Mouse (Mus musculus): Measurements from ENCODE around the gene Pdlim7.
A peak's percentile ranks its signal among the peaks of the same experiment; 100 is the strongest.

Pdlim7 gene

DNA sequence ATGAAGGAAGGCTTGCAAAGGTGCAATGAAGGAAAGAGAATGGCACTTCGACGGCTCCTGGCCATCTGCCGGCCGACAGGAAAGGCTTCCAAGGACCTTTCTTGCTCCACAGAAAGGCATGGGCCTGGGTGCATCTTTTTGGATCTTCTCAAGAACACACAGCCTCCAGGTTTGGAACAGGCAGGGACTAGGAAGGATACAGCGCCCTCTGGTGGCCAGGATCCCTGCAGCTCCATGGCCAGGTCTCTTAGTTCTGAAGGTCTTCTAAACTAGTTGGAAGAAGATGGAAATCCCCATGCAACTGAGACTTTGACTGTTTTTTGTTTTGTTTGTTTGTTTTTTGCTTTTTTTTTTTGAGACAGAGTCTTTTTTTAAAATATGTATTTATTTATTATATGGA, 3.5 kb upstream of the Pdlim7 start:
- DNase-seq, result peak; percentile 94

GRCm38 (mm10) chr13:55513828-55514227, 352 bp upstream of the Pdlim7 start:
- peak in 1 of 2 experiments; percentile 26 for DNase-seq

DNA sequence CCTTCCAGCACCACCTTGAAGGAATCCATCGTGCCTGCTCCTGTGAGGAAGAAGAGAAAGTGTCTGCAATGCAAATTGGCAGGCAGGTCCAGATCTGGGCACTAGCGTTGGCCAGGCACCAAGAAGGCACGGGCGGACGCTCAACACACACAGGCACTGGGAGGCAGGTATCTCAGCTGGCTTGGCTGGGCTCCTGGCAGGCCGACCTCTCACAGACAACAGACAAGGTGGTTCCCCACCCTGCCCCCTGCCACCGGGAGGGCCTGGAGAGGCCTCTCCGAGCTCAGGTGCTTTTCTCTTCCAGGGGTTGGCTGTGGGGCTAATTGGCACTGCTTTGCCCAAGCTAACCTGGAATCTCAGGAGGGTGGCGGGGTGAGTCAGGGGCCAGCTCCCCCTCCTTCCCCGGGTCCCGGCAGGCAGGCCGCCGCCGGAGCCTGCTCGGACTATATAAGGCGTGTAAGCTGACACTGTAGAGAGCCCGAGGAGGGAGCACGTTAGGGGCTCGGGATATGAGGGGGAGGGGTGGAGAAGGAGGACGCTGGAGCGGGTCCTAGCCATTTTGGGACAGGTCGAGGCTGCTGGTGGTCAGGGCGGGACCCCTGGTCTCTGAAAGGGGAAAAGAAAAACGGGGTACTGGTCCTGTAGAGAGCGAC, 971 bp downstream of the Pdlim7 start:
- DNase-seq, result peak; percentile 35 to 37

GRCm38 (mm10) chr13:55511492-55511861, 2.0 kb downstream of the Pdlim7 start:
- DNase-seq, result no peak

- DNase-seq, result no peak
Observed at GRCm38 (mm10) chr13:55510668-55511491, 2.6 kb downstream of the Pdlim7 start.

GRCm38 (mm10) chr13:55510332-55510667, 3.2 kb downstream of the Pdlim7 start:
- DNase-seq, result no peak

- DNase-seq, result no peak
Observed at GRCm38 (mm10) chr13:55508531-55508930, 4.9 kb downstream of the Pdlim7 start.

DNA sequence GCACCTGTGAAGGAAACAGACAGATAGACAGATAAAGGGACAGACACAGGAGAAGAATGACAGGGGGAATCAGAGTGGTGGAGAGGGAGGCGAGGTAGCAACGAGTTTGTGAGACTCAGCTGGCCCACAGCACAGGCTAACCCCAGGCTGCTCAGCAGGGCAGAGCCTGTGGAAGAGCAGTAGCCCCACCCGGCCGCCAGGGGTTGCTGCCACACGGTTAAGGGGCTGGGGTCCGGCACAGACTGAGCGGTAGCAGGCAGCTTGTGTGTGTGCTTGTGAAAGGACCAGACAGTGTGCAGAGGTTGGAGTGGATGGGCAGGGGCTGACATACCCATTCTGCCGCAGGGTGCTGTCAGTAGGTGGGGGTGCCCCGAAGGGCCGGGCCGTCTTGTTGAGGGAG, 5.6 kb downstream of the Pdlim7 start:
- DNase-seq, result no peak

- DNase-seq, result no peak
Observed at GRCm38 (mm10) chr13:55506697-55507096, 6.8 kb downstream of the Pdlim7 start.

DNA sequence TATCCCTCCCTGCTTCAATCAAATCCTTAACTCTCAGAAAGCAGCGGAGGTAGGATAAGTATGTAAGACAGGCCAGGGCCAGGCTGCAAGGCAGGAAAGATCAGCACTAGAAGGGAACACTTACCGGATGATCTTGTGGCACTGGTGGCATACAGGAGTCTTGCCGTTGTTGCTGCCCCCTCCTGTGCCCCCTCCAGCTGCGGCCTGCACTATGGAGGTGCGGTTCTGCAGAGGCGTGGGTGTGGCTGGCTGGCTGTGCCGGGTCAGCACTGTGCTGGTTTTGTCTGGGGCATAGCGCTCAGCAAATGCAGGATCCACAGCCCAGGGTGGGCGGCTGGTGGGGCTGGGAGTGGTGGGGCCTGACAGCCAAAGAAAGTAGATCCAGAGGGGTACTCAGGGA, 7.7 kb downstream of the Pdlim7 start:
- DNase-seq, result no peak

GRCm38 (mm10) chr13:55504390-55504789, 9.1 kb downstream of the Pdlim7 start:
- DNase-seq, result no peak

DNA sequence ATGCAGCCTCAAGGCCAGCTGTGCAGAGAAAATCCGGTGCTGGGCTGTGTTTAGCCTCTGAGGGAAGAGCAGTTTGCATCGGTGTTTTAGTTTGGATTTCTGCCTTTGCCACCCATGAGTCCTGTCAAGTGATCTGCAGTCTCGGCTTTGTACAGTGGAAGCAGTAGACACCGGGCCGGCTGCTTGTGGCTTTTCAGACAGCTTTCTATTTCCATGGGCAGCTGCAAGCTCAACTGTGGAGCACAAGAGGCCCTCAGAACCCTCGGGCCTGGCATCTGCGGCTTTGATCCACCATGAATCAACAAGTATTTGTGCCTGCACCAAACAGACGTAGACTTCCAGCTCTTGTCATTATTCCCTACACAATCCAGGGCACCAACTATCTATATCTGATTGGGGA, 11.1 kb downstream of the Pdlim7 start:
- no peak for DNase-seq

DNA sequence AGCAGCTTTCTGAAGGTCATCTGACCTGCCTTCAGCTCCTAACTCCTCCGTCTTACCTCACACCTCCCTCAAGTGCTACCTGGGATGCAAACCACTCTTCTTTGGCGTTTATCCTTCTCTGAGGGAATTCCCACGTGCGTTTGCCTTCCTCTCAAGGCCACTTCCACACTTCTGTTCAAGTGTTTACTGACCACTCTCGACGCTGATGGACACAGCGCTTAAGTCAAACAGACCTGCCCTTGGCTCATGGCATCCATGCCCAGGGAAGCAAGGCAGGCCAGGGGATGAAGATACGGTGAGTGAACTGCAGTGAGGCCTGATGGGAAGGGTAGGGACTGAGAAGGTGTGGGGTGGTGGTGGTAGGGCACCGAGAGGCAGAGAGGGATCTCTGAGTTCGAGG, 12.9 kb downstream of the Pdlim7 start:
- DNase-seq, result no peak

- no peak for DNase-seq
Observed at GRCm38 (mm10) chr13:55498906-55499305, 14.6 kb downstream of the Pdlim7 start.

GRCm38 (mm10) chr13:55496661-55497060, 16.8 kb downstream of the Pdlim7 start:
- no peak for DNase-seq

GRCm38 (mm10) chr13:55495702-55496101, 17.8 kb downstream of the Pdlim7 start:
- DNase-seq, result no peak

DNA sequence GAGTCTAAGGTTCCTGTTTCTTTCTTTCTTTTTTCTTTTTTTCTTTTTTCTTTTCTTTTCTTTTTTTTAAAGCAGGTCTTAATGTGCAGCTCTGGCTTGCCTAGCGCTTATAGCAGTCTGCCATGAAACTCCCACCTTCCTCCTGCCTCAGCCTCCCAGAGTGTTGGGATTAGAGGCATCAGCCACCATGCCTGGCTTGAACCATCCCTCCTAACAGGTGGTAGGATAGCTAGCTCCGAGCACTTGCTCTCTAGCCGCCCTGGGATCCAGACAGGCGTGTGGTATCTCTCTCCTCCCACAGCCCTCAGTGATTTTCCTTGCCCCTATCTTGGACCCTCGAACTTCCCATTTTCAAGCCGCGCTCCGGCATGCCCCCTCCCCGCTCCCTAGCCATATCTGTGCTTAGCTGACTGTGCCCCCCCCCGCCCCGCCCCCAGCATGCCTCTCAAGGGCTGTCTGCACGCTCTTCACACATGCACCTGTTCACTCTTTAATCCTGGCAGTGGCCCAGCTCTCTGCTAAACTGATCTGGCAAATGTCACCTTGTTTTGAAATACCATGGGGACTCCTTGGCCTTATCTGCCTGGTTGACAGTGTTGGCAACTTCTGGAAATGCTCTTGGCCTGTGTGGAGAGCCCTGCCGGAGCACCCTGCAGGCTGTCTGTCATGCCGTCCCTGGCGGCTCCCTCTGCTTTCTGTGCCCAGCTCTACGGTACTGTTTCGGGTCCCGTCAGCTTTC, 18.4 kb downstream of the Pdlim7 start:
- DNase-seq, result no peak

DNA sequence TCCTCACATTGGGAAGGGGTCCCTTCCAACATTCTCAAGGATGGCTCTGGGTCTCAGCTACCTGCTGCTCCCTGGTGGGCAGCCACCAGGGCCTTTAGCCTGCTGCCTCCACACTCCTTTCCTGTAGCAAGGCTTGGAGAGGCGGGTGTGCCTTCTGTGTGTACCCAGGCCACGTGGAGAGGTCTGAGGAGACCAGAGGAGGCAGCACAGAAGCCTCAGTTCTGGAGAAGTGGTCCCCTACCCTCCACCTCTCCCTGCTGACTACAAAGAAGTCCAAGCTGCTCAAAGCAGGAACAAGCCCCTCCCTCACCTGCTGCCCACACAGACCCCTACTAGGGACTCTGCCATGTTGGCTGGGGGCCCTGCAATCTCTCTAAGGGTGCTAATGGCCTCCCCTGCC, 19.2 kb downstream of the Pdlim7 start:
- DNase-seq, result no peak

DNA sequence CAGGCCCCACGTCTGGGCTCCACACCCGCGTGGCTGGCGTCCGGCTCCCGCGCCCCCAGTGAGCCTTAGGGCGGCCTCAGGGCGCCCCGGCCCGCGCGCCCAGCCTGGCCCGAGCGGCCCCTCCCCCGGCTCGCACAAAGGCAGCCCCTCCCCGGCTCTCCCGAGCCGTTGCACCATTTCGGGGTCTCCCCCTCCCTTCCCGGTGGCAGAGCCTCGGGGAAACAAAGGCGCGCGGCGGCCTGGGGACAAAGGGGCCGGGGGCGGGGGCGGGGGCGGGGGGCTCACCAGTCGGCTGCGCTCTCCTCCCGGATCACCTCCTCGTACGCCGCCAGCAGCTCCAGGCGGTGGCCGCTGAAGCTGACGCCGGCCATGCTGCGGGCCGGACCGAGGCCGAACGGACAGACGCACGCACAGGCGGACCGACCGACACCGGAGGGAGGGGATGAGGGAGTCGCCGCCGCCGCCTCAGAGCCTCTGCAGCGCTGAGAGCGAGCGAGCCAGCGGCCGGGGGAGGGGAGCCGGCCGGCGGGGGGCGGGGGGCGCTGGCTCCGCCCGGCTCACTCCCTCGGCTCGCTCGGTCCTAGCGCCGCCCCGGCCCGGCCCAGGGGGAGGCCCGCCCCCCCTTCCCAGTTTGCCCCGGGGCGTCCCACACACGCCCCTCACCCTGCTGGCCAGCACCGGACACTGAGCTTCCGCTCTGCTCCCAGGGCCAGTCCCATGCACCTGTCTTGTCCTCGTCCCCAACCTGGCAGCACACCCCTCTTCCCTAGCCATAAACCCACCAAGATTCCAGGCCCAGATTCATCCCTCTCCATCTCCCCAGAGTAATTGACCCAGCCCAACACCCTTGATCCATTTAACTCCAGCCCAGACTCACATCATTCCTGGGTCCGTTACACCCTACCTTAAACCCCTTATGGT, 25.6 kb downstream of the Pdlim7 start, which contains the start of gene Dbn1:
Gene Dbn1, minus strand, starts transcription at position 534 of the 921 bp plus-strand sequence.
- no peak for DNase-seq

GRCm38 (mm10) chr13:55486916-55487577, 26.4 kb downstream of the Pdlim7 start:
- DNase-seq, result peak in 1 of 2 experiments; percentile 36

DNA sequence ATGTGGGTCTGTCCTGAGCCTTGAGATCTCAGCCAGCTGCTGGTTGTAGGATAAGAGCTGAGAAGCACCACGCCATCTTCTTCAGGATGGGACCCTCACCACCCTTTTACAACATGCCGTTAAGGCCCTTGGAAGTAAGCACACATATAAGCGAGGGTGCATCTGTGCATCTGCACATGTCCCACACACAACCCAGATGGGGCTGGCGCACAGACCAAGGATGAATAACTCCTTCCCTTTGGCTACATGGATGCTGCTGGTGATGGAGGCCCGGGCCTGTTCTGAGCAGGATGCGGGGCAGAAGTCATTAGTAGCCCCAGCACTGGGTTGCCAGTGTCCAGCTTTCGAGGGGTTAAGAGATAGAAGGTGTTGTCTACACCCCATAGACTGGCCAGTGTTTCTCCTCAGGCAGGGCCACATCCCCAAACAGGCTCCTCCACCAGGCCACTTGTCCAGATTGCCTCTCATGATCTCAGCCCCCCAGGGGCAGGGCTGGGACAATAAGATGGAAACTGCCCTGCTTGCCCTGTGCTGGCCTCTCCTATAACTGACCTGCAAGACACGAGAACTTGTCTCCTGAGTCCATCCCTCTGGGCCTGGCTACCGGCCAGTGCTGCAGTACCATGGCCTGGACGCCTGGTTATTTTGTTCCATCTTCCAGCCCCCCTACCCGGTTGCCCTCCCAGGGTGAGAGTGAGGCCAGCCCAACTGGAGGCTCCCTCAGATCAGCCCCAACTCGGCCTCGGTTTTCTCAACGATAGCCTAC, 27.3 kb downstream of the Pdlim7 start:
- no peak for DNase-seq

All from B cell, adult 2 months (primary cell).